Mouse (Mus musculus) lung, embryonic 14.5 days (tissue): ENCODE data around the gene Spaca3. TPM values are rescaled to one million over a fixed set of nuclear protein-coding genes. Genes with fewer than 3 reads are reported as not detected.

ENCODE experiments used
- ATAC-seq: fragments of 200-750 bp; cut with Nextera tagmentation; 2 replicates; pipeline ENCODE4 v1.8.0; 2017; ENCODE audit warnings: mild to moderate bottlenecking, moderate TSS enrichment, moderate library complexity; ENCODE audit not compliant: insufficient read depth
- DNase-seq: peaks from one replicate; pipeline ENCODE4 v3.0.0-alpha.2; 2015
- H3K27ac ChIP-seq: fragments of 300-500 bp; sonication (generic); 2 replicates; pipeline ENCODE4 v1.5.1; 2014; ENCODE audit warnings: low read depth, mild to moderate bottlenecking, moderate library complexity
- H3K27me3 ChIP-seq: fragments of 300-500 bp; sonication (generic); 2 replicates; pipeline ENCODE4 v1.6.1; 2014; ENCODE audit warnings: low read length, control low read depth; ENCODE audit not compliant: insufficient read depth
- H3K36me3 ChIP-seq: fragments of 300-500 bp; sonication (generic); 2 replicates; pipeline ENCODE4 v1.6.1; 2014; ENCODE audit warnings: control low read depth; ENCODE audit not compliant: insufficient read depth
- H3K4me1 ChIP-seq: fragments of 300-500 bp; sonication (generic); 2 replicates; pipeline ENCODE4 v1.6.1; 2014; ENCODE audit warnings: antibody characterized with exemption, control low read depth; ENCODE audit not compliant: insufficient read depth
- H3K4me2 ChIP-seq: fragments of 300-500 bp; sonication (generic); 2 replicates; pipeline ENCODE4 v1.6.1; 2014; ENCODE audit warnings: mild to moderate bottlenecking
- H3K4me3 ChIP-seq: fragments of 300-500 bp; sonication (generic); 2 replicates; pipeline ENCODE4 v1.5.1; 2014; ENCODE audit warnings: low read depth, low read length
- H3K9ac ChIP-seq: fragments of 300-500 bp; sonication (generic); 2 replicates; pipeline ENCODE4 v1.6.1; 2014
- H3K9me3 ChIP-seq: fragments of 300-500 bp; sonication (generic); 2 replicates; pipeline ENCODE4 v1.6.1; 2016; ENCODE audit warnings: low read depth, low read length, control low read depth
- CTCF ChIP-seq: IDR thresholded peaks from 2 replicates; pipeline ENCODE4 v1.5.1; 2016; ENCODE audit warnings: antibody characterized with exemption, low read depth
- WGBS: fragments of 180-500 bp; shearing (Covaris S2); extraction: QIAGEN DNeasy Blood & Tissue Kit; methylation state at CpG from one replicate; pipeline ENCODE4 v1.1.7; 2014; 5-methylcytosine and 5-hydroxymethylcytosine counted together
- polyA plus RNA-seq: library from polyadenylated mRNA; unstranded; fragments of >200 nt; fragmentation: Nextera tagmentation; extraction: Ambion mirVana; gene quantifications from 2 replicates; pipeline ENCODE4 v1.2.1, GENCODE M21; 2014

Spaca3 gene
- not detected in 2 replicates for polyA plus RNA-seq

DNA sequence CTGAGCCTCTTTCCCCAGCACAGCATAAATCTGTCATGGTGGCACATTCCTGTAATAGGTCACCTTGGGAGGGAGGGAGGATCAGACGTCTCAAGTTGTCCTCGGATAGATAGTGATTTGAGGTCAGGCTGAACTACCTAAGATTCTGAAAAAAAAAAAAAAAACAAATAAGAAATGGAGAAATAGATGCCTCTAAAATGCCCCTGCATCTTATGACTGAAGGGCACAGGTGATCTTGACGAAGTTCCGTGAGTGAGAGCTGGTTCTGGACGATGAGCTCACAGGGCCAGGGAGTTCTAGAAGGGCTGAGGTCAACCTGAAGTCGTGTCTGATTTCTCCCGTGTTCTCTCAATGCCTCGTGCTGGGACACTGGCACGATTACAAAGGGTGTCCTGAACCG, at the start of gene Spaca3:
Gene Spaca3, plus strand, starts transcription at position 301 of the 400 bp plus-strand sequence.
- no peaks in the 10 kb centered on the region for H3K27me3 ChIP-seq
- no peak within 1 kb of the TSS for H3K27ac ChIP-seq
- no peak within 1 kb of the TSS for H3K4me2 ChIP-seq
- DNase-seq, result no peak
- no peak for ATAC-seq
- H3K4me1 ChIP-seq, result no peaks in the 10 kb centered on the region
- H3K4me3 ChIP-seq, result no peak within 1 kb of the TSS
- H3K36me3 ChIP-seq, result no peaks in the 10 kb centered on the region
- no peak for TF ChIP-seq CTCF
- 55% methylated on average over 10 of the region's 10 CpGs for WGBS
- H3K9ac ChIP-seq, result no peak within 1 kb of the TSS
- no peaks in the 10 kb centered on the region for H3K9me3 ChIP-seq

DNA sequence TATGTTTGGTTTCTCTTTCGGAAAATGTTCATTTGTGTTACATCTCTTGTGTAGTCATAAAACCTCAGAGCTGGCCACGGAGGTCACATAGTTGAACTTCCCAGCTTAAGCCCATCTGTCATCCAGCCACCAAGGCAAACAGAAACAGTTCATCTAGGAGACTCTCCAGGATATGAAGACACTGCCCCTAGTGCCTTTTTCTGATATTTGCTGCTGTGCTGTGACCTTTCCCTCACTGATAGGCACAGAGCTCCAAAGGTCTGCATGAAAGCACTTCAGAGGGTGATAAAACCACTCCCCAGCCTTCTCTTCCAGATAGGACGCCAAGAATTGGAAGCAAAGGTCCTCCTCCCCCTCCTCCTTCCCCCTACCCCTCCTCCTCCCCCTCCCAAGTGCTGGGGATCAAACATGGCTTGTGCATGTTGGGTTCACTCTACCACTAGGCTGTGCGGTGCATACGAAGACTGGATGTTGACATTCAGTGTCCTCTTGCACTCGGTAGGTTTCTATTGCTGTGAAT, 49.6 kb upstream of the Spaca3 start:
- WGBS, result 37% methylated on average over 6 of the region's 6 CpGs
- H3K36me3 ChIP-seq, result peaks cover 15% of the 10 kb centered on the region
- DNase-seq (peak; percentile 52), ATAC-seq (no peak)
- H3K9me3 ChIP-seq, result no peaks in the 10 kb centered on the region
- no peak for TF ChIP-seq CTCF
- H3K27ac ChIP-seq, result no peak overlapping the region
- H3K9ac ChIP-seq, result no peak overlapping the region
- H3K27me3 ChIP-seq, result no peaks in the 10 kb centered on the region
- H3K4me2 ChIP-seq, result no peak overlapping the region
- peaks cover 11% of the 10 kb centered on the region for H3K4me1 ChIP-seq
- H3K4me3 ChIP-seq, result no peak overlapping the region

DNA sequence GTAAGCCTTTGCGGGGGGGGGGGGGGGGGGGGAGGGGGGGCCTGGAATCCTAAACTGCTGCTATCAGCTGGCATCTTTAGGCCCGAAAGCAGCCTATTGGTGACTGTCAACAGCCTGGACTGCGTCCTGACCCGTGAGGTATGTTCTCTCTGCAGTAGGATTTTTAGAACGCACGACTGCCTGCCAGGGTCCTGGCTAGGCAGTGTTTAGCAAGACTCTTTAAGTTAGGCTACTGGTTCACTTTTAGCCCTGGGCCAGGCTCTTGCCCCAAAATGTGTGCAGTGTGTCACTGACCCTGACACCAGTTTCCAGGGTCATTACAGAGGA, 48.5 kb upstream of the Spaca3 start:
- TF ChIP-seq CTCF, result no peak
- Histone ChIP-seq H3K4me2 (peak overlapping the region; percentile 80), H3K36me3 (peaks cover 25% of the 10 kb centered on the region), H3K4me1 (peaks cover 11% of the 10 kb centered on the region), H3K27ac (peak overlapping the region; percentile 95), H3K9me3 (no peaks in the 10 kb centered on the region), H3K4me3 (peak overlapping the region; percentile 61), H3K9ac (peak overlapping the region; percentile 88), H3K27me3 (no peaks in the 10 kb centered on the region)
- peak; percentile 48 for ATAC-seq
- peak; percentile 58 for DNase-seq
- 15% methylated on average over 6 of the region's 6 CpGs for whole genome bisulfite sequencing

DNA sequence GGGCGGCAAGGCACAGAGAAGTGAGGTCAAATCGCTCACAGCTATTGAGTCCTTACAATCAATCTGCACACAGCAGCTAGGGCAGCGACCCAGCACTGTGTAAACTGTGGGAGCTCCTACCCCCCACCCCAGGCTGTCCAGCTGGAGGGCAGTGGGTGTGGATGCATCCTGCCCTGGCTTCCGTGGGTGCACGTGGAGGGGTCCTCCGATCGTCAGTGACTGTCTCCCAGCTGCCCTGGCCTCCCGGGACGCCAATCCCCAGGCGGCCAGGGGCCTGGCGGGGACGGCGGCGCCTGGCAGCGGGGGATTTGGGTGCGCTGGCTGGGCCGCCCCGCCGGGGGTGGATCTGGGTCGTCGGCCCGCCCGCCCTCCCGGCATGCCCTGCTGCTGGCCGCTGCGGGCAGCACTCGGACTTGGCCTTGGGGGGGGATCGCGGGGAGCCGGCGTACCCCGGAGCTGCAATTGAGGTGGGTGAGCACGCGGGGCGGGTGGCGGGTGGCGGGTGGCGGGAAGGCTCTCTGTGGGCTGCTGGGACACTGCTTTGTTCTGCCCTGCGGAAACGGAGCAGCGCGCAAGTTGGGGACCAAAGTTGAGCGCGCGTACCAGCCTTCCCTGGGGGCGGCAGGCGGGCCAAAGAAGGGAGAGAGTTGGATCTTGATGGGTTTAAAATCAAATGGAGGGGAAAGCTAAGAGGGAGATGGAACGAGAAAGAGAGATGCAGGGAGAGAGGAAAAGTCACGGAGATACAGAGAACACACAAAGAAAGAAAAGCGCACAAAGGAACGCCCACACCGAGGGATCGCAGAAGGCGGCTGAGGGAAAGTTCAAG, 48.0 kb upstream of the Spaca3 start, which contains the start of gene Tmem98:
Gene Tmem98, plus strand, starts transcription at position 183 of the 829 bp plus-strand sequence.
- Histone ChIP-seq H3K4me1 (peaks cover 11% of the 10 kb centered on the region), H3K27me3 (no peaks in the 10 kb centered on the region), H3K4me3 (peak within 1 kb of the TSS; percentile 61), H3K36me3 (peaks cover 31% of the 10 kb centered on the region), H3K9me3 (no peaks in the 10 kb centered on the region), H3K27ac (peak within 1 kb of the TSS; percentile 95), H3K9ac (peak within 1 kb of the TSS; percentile 88), H3K4me2 (peak within 1 kb of the TSS; percentile 80)
- peak; percentile 90 for ATAC-seq
- no peak for TF ChIP-seq CTCF
- WGBS, result 1% methylated on average over 49 of the region's 54 CpGs
- peak; percentile 80 for DNase-seq

DNA sequence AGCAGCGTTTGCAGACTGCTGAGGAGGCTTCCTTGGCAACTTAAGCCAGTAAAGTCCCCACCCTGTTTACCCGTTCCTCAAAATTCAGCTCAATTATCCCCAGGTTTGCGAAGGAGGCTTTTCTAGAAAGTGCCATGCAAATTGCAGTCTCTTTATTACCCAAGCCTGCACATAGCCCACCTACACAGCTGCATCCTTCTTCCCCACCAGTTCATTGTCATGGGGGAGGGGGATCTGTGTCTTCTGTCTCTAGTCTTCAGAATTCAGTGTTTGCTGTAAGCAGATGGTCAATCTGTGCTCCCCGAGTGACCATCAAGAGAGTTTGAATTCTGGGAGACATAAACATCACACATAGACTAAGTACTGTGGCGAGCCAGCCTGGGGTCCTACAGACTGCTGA, 47.0 kb upstream of the Spaca3 start:
- Histone ChIP-seq H3K9me3 (no peaks in the 10 kb centered on the region), H3K27ac (peak overlapping the region; percentile 95; the same call in 1 of the 2 replicates), H3K4me3 (peak overlapping the region; percentile 61), H3K4me1 (peaks cover 11% of the 10 kb centered on the region), H3K36me3 (peaks cover 41% of the 10 kb centered on the region), H3K4me2 (peak overlapping the region; percentile 80), H3K9ac (peak overlapping the region; percentile 88), H3K27me3 (no peaks in the 10 kb centered on the region)
- no peak for TF ChIP-seq CTCF
- WGBS, result 13% methylated on average over 5 of the region's 5 CpGs
- peak; percentile 19 for DNase-seq
- ATAC-seq, result no peak

DNA sequence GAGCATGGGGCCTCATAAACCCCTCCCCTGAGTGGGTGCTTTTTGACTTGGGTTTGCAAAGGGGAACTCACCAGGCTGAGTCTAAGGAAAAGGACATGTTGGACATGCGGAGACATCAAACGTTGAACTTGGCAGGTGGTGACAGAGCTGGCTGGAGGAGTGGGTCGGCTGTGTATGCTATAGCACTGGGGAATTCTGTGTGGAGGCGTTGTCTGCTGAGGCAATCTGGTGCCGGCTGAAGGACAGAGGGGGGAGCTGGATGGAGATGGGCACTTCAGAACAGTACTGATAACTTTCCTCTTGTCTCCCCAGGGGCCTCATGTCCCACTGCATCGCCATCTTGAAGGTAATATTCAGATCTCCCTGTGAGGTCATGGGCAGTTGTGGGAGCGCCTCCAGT, 42.8 kb upstream of the Spaca3 start:
- TF ChIP-seq CTCF, result no peak
- Histone ChIP-seq H3K4me2 (no peak overlapping the region), H3K4me1 (peaks cover 14% of the 10 kb centered on the region), H3K9me3 (no peaks in the 10 kb centered on the region), H3K9ac (no peak overlapping the region), H3K27me3 (no peaks in the 10 kb centered on the region), H3K27ac (no peak overlapping the region), H3K36me3 (peaks cover 69% of the 10 kb centered on the region), H3K4me3 (no peak overlapping the region)
- 80% methylated on average over 7 of the region's 7 CpGs for WGBS
- ATAC-seq (no peak), DNase-seq (no peak)

DNA sequence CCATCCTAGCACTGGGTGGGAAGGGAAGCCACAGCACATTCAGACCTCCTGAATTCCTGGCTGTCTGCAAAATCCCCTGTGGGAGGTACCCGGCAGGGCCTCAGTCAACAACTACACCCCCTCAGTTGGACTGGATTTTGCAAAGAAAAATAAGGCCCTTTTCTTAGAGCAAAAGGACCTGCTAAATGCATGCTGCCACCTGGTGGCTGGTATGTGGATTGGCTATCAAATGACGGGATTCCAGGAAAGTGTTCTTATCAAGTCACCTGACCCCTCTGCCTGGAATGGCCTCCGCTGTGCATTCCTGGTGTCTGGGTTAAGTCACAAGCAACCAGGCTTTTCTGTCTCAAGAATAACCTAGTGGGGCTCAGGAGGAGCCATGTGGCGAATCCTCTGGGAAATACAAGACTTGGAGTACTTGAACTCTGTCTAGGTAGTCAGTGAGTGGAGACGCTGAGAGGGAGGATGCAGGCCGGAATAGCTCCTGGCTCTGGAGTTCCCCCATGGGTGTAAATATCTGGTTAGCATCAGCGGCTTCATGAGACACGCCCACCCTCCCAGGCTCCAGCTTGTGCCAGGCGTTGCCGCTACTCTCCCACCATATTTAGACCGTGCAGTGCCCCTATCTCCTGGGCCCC, 40.0 kb upstream of the Spaca3 start:
- Histone ChIP-seq H3K36me3 (peaks cover 80% of the 10 kb centered on the region), H3K9me3 (no peaks in the 10 kb centered on the region), H3K4me1 (peaks cover 3% of the 10 kb centered on the region; the same call in 1 of the 2 replicates), H3K4me3 (no peak overlapping the region), H3K27ac (peak overlapping the region; percentile 48; the same call in 1 of the 2 replicates), H3K27me3 (no peaks in the 10 kb centered on the region), H3K9ac (no peak overlapping the region), H3K4me2 (0 out of 2 replicates have a peak overlapping the region, but pooled peaks have one; percentile 18)
- peak; percentile 93 for TF ChIP-seq CTCF
- ATAC-seq (peak; percentile 64), DNase-seq (peak; percentile 94)
- 26% methylated on average over 11 of the region's 11 CpGs for WGBS
